Mouse (Mus musculus) C2C12 (cell line): ENCODE measurements at regions not wholly inside any gene's neighbourhood (a gene's known extent, or its start where the extent isn't known, plus 50 kb on each side); places are given as distances from the start of the nearest gene placed in this dataset.

Experiments used
- CEBPB ChIP-seq: IDR thresholded peaks from one replicate; pipeline ENCODE4 v1.6.1; 2011; ENCODE audit warnings: low read depth, mild to moderate bottlenecking, control low read depth, moderate library complexity
- CTCF ChIP-seq: IDR thresholded peaks from one replicate; pipeline ENCODE4 v1.5.1; 2011; ENCODE audit not compliant: control insufficient read depth, insufficient read depth, insufficient read length
- MAX ChIP-seq: IDR thresholded peaks from one replicate; pipeline ENCODE4 v1.6.1; 2011; ENCODE audit warnings: mild to moderate bottlenecking, control low read depth
- MYOD1 ChIP-seq: IDR thresholded peaks from one replicate; pipeline ENCODE4 v1.6.1; 2011; ENCODE audit warnings: low read depth; ENCODE audit not compliant: control insufficient read depth, insufficient read length
- MYOG ChIP-seq: IDR thresholded peaks from one replicate; pipeline ENCODE4 v1.6.1; 2011; ENCODE audit not compliant: control insufficient read depth, insufficient read length; ENCODE audit errors: extremely low read depth
- USF1 ChIP-seq: IDR thresholded peaks from one replicate; pipeline ENCODE4 v1.6.1; 2011; ENCODE audit warnings: low read depth, mild to moderate bottlenecking, control low read depth, moderate library complexity

GRCm38 (mm10) chr9:113427281-113427680 is 280.8 kb downstream of the Pdcd6ip start:
- no peak for TF ChIP-seq USF1
- no peak for TF ChIP-seq CTCF
- TF ChIP-seq MAX = no peak
- no peak for TF ChIP-seq CEBPB
- no peak for TF ChIP-seq MYOG
- TF ChIP-seq MYOD1 = no peak
